Mouse (Mus musculus) spleen, adult 18-20 months (tissue): Measurements from ENCODE around the gene Plcd4.
"Not testable (repeated sequence)": the region's sequence is repeated elsewhere in the genome, so short reads cannot be mapped to it uniquely, and the experiment has no call there.

Experiments used
- DNase-seq, 2 experiments: peaks; one replicate each; pipeline ENCODE4 v3.0.0; 2022; ENCODE audit warnings: mixed read lengths in 2 of 2

The Plcd4 gene

GRCm38 (mm10) chr1:74542451-74542961 is at the start of gene Plcd4:
TSS of gene Plcd4 (plus strand) at chr1:74542888.
- no peak for DNase-seq

- DNase-seq = no peak
These were observed 41.6 kb upstream of the Plcd4 start for GRCm38 (mm10) chr1:74501106-74501505.

DNA sequence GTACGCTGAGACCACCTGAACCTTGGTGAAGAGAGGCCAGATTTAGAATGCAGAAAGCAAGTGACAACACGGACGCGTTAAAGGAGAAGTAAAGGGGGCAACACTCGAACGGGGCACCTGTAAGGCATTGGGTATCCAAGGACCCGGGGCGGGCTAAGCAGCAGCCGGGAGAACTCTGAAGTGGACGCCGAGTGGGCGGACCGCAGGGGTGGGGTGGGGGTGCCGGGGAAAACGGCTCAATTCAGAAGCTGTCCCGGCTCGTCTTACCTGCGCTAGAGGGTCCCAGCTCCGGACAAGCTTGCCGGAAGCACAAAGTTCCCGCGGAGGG is 37.3 kb upstream of the Plcd4 start:
- no peak for DNase-seq

GRCm38 (mm10) chr1:74505721-74506464 is 36.8 kb upstream of the Plcd4 start, which contains the start of gene Cnot9:
TSS of gene Cnot9 (plus strand) at chr1:74506058.
- peak; percentile 100 for DNase-seq

GRCm38 (mm10) chr1:74506471-74506881 is 36.2 kb upstream of the Plcd4 start:
- DNase-seq = no peak

- no peak for DNase-seq
These were observed 34.9 kb upstream of the Plcd4 start for GRCm38 (mm10) chr1:74507780-74508179.

- DNase-seq = no peak
These were observed 31.4 kb upstream of the Plcd4 start for GRCm38 (mm10) chr1:74511306-74511705.

DNA sequence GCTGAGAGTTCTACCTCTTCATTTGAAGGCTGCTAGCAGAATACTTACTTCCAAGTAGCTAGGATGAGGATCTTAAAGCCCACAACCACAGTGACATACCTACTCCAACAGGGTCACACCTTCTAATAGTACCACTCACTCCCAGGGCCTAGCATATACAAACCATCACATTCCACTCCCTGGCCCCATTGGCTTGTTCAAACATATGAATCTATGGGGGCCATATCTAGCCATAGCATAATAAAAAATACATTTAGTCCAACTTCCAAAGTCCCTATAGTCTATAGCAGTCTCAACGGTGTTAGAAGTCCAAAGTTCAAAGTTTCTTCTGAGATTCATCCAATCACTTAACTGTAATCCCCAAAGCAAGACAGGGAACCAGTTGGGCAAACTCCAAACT is 29.7 kb upstream of the Plcd4 start:
- not testable (repeated sequence) for DNase-seq

DNA sequence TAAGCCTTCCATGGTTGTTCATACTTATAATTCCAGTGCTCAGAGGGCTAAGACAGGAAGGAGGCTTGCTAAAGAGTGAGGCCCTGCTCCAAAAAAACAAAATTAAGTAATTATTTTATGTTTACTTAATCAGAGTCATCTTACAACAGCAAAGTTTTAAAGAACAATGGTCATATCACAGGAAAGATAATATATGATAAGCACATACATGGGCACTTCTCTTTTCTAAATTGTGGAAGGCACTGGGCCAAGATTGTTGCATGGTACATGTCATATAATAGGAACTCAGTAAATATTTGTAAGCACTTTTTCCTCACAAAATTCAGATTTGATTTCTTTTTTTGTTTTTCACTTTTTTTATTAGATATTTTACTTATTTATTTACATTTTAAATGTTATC is 22.8 kb upstream of the Plcd4 start:
- DNase-seq = no peak

GRCm38 (mm10) chr1:74524746-74525145 is 17.9 kb upstream of the Plcd4 start:
- no peak for DNase-seq

- DNase-seq = no peak
These were observed 14.1 kb upstream of the Plcd4 start for GRCm38 (mm10) chr1:74528589-74528988.

DNA sequence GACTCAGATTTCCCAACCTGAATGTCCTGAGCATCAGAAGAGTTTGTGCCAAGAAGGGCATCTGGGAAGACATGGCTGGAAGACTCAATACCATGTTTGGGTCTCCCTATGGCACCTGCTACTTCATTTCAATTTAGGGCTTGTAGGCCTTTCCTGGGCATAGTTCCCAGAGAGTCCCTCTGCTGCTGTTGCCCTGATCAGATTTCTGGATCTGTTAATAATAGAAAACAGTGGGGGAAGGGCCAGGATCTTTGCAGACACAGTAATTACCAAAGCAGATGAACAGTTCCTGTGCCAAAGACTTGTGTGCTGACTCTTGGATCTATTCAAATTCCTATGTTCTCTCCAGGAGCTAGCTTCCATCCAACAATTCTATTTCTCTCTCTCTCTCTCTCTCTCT is 4.0 kb upstream of the Plcd4 start:
- no peak for DNase-seq

DNA sequence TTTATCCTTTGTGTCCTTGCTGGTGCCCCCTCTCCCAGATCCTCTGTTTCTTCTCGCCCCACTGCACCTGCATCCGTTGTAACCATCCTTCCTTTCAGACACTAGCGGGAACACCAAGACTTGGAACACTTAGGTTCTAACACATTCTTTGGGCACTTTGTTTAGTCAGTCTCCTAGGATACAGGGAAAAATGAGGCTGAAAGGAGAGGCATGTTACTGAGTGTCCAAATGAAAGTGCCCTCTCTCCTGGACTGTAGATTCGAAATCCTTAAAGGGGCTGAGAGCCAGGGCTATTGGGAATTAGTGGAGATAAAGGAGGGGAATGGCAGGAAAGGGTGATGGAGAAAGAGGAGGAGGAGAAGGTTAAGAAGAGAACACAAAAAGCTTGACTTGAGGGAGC is 1.5 kb downstream of the Plcd4 start, which contains the start of gene Usp37:
Gene Usp37 (minus strand): TSS at position 101 of the 400 bp plus-strand sequence.
- DNase-seq = no peak

DNA sequence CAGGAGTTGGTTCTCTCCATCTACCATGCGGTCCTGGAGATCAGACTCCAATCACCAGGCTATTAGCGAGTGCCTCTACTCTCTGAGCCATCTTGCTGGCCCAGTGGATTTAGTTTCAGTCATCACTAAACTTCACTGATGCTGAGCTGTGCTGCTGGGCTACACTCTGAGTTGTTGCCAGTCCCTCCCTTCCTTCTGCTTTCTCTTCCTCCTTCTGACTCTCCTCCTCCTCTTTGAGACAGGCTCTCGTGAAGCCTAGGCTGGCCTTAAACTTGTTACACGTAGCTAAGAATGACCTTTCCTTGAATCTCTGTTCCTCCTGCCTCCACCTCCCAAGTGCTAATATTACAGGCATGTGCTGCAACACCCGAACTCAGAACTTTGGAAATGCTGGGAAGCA is 16.4 kb downstream of the Plcd4 start:
- DNase-seq = no peak

- no peak for DNase-seq
These were observed 23.1 kb downstream of the Plcd4 start for GRCm38 (mm10) chr1:74565834-74566233.

DNA sequence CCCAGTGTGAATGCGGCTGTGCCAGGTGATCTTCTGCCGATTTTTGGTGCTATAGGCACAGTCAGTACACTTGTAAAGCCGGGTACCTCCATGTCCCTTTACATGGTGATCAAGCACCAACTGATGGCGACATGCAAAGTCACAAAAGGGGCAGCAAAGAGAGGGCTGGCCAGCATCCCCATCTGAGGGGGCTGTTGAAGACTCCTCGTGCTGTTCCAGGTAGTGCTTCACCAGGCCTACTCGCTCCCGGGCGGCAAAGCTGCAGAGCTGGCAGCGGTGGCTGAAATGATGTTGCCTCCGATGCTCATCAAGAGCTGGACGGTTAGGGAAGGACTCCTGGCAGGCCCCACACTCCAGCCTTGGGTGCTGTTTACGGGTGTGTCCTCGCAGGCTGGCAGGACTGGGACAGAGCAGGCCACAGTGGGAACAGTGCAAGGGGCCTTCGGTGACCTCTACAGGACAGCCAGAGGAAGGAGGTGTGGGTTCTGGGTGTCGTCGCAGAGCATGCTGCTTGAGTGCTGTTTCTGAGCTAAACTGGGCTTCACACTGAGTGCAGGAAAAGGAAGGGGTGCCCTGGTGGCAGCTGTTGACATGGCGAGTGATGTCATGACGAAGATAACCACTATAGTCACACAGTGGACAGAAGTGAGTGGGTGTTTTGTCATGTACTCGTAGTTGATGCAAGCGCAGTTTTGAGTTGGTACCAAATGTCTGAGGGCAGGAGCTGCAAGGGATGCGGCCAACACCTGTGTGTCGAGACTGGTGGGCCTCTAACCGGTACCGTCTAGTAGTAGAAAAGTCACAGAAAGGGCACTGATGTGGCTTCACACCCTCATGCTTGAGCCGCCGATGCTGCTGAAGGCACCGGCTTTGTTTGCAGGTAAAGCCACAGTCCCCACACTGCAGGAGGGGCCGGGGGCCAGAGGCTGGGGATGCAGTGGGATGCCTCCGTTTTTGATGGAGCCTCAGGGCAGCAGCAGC is 27.3 kb downstream of the Plcd4 start:
- no peak for DNase-seq

DNA sequence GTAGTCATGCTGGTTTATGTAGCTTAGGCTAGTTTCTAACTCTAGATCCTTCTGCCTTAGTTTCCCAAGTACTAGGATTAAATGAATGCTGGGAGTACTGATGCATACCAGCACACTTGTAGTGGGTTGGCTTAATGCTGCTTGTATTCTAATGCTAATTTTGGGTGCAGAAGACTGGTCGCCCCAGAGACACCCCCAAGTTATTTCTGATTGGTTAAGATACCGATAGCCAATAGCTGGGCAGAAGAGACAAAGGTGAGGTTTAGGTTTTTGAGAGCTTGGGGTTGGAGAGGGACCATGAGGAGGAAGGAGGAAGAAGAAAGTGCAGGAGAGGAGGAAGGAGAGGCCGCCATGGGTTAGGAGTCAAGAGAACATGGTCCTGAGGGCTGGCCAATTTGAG is 39.9 kb downstream of the Plcd4 start:
- no peak for DNase-seq

- DNase-seq = no peak
These were observed 42.1 kb downstream of the Plcd4 start for GRCm38 (mm10) chr1:74584616-74585398.

GRCm38 (mm10) chr1:74587233-74587772 is 44.6 kb downstream of the Plcd4 start:
- DNase-seq = no peak

DNA sequence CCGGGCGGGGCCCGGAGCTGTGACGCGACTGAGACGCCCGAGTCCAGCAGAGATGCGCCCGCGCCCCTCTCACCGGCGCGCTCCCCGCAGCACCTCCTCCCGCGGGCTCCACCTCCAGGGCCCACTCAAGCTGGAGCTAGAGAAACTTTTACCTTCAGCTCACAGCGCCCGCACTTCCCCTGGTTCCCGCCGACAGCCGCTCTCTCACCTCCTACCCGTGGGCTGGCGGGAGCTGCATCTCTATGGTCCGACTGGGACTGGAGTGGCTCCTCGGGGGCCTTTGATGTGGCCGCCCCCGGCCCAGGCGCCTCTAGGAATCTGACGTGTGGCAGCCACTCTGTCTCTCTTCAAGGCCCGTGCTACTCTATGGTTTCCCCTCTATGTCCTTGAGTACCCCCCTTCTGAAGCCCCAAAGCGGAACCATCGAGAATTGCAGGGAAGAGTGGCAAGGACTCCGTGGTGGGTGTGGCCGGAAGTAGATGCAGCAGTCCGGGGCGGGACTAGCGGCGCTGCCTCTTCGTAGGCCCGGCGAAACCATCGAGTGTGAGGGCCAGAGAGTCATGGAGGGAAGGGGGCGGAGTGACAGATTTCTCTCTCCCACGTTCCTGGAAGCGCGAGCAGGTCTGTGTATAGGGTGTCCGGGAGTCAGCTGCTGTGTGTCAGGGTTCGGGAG is 45.2 kb downstream of the Plcd4 start, which contains the start of the genes Zfp142 and Bcs1l:
Gene Zfp142 (minus strand): TSS at position 474 of the 673 bp plus-strand sequence.
Gene Bcs1l (plus strand): TSS at position 517 of the 673 bp plus-strand sequence.
- peak; percentile 94 to 96 for DNase-seq

- no peak for DNase-seq
These were observed 51.7 kb downstream of the Plcd4 start for GRCm38 (mm10) chr1:74594434-74594833.
